9 mouse cellular contexts compared by ENCODE assay signal in the genomic region with DNA sequence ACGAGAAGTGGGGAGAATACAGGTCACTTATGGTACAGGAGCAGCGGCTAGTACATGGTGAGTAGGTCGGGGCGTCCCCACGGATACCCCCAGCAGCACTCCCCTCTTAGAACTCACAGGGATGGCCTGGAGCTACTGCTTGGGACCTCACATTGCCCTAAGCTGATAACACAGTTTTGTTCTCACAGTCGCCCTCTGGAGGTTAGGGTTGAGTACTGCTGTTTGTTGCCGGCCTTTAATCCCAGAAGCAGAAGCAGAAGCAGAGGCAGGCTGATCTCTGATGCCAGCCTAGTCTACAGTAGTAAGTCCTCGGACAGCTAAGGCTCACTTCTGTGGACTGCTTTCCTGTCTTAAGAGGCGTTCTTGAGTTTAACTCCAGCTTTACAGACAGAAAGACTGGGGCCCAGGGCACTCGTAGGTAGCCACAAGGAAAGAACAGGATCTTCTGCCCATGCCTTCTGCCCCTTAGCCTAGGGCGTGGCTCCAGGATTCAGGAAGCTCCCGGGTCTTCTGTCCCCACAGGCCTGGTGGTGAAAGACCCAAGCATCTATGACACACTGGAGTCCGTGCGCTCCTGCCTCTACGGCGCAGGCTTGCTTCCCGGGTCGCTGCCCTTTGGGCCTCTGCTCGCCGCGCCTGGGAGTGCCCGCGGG. TPM values are rescaled to one million over a fixed set of nuclear protein-coding genes. Genes with fewer than 3 reads are reported as not detected.
DNase-seq lines count a peak whose midpoint lies in the region; ATAC-seq and TF ChIP-seq lines count a peak whose summit lies in the region.
"Had no signal": no experiment of that assay in that cellular context is flagged by ENCODE, and none has a peak within 500 bp of the region (broad histone marks: within the 10 kb centered on the region; RNA-seq: fewer than 3 reads in every experiment).

No protein-coding gene starts in this region.

- peak; percentile 58 for ATAC-seq in granulocyte monocyte progenitor cell, adult 5-6 weeks (replicated peaks; ENCODE audit: poor library complexity, severe bottlenecking)
- no peak for ATAC-seq in kidney, postnatal 0 days (replicated peaks; ENCODE audit: low FRiP score, low read depth)
- ATAC-seq in midbrain, embryonic 12.5 days (ENCODE audit: low FRiP score, low read depth) = no peak
- ATAC-seq in frontal cortex, adult (ENCODE audit: low TSS enrichment) = no peak
- ATAC-seq: Patski had no signal

- peak; percentile 40 to 55 for DNase-seq in adrenal gland, postnatal 36 days
- no peak for DNase-seq in adrenal gland, adult 18-20 months (ENCODE audit: low spot score in 2 of 2)
- DNase-seq in ES-E14 (ENCODE audit: low read depth, low spot score) = peak; percentile 94
- DNase-seq in kidney, postnatal 0 days (ENCODE audit: low spot score) = no peak
- no peak for DNase-seq in left cerebral cortex, adult 8-10 months (ENCODE audit: low spot score in 2 of 2)

- peak overlapping the region; percentile 26; the same call in 1 of the 2 replicates for H3K27ac ChIP-seq in ES-E14 (ENCODE audit: insufficient read depth, low read depth, low read length, poor library complexity, severe bottlenecking)
- H3K27ac ChIP-seq in kidney, postnatal 0 days = no peak overlapping the region
- H3K27ac ChIP-seq in midbrain, embryonic 12.5 days (replicated peaks) = no peak overlapping the region

- H3K4me2 ChIP-seq in kidney, postnatal 0 days (ENCODE audit: low read length) = peak overlapping the region; percentile 40
- H3K4me2 ChIP-seq in midbrain, embryonic 12.5 days (replicated peaks) = peak overlapping the region; percentile 35

- no peaks in the 10 kb centered on the region for H3K9me3 ChIP-seq in ES-E14 (ENCODE audit: control insufficient read depth, insufficient read depth, low read depth, low read length)
- H3K9me3 ChIP-seq in kidney, postnatal 0 days (replicated peaks; ENCODE audit: low read length) = no peaks in the 10 kb centered on the region
- H3K9me3 ChIP-seq in midbrain, embryonic 12.5 days = no peaks in the 10 kb centered on the region

- peak; percentile 59 for TF ChIP-seq CTCF in kidney, postnatal 0 days (IDR thresholded peaks at IDR 0.05; ENCODE audit: low read depth)

- peaks cover 18% of the 10 kb centered on the region for H3K36me3 ChIP-seq in ES-E14 (ENCODE audit: control insufficient read depth, insufficient read depth, low read length, poor library complexity, severe bottlenecking)
- peaks cover 14% of the 10 kb centered on the region; the same call in 1 of the 2 replicates for H3K36me3 ChIP-seq in kidney, postnatal 0 days (ENCODE audit: insufficient read depth, low read length)
- peaks cover 20% of the 10 kb centered on the region for H3K36me3 ChIP-seq in midbrain, embryonic 12.5 days

- H3K4me1 ChIP-seq in ES-E14 (ENCODE audit: control insufficient read depth in 2 of 2, insufficient read depth in 2 of 2, low read length in 2 of 2, poor library complexity in 1 of 2) = peaks cover 12 to 43% of the 10 kb centered on the region in 2 experiments
- H3K4me1 ChIP-seq in kidney, postnatal 0 days (replicated peaks; ENCODE audit: insufficient read depth, low read length) = peaks cover 2% of the 10 kb centered on the region; the same call in 1 of the 2 replicates
- H3K4me1 ChIP-seq in midbrain, embryonic 12.5 days = peaks cover 20% of the 10 kb centered on the region

- in situ Hi-C loops in ES-E14 (cut with MboI; ENCODE audit: low sequenced_read_pairs in 2 of 2, unreplicated experiment in 2 of 2) = no loop called here

- H3K27me3 ChIP-seq in kidney, postnatal 0 days (ENCODE audit: insufficient read depth, low read length) = no peaks in the 10 kb centered on the region
- peaks cover 22% of the 10 kb centered on the region for H3K27me3 ChIP-seq in midbrain, embryonic 12.5 days
- H3K27me3 ChIP-seq: Patski had no signal

- H3K4me3 ChIP-seq in ES-E14 (ENCODE audit: insufficient read depth in 1 of 2, low read depth in 1 of 2, low read length in 2 of 2, poor library complexity in 1 of 2, severe bottlenecking in 1 of 2) = peak overlapping the region; percentile 41 to 73
- 0 out of 2 replicates have a peak overlapping the region, but pooled peaks have one; percentile 6 for H3K4me3 ChIP-seq in kidney, postnatal 0 days (replicated peaks; ENCODE audit: low read depth, low read length)
- peak overlapping the region; percentile 12; the same call in 1 of the 2 replicates for H3K4me3 ChIP-seq in midbrain, embryonic 12.5 days

- 76% methylated on average over 23 of the region's 23 CpGs for WGBS in kidney, postnatal 0 days
- WGBS in midbrain, embryonic 12.5 days = 76% methylated on average over 23 of the region's 23 CpGs

- peak overlapping the region; percentile 75 for H3K9ac ChIP-seq in ES-E14 (ENCODE audit: insufficient read depth, low read depth, low read length, poor library complexity, severe bottlenecking)
- H3K9ac ChIP-seq in kidney, postnatal 0 days (ENCODE audit: low read depth, low read length) = peak overlapping the region; percentile 10; the same call in 1 of the 2 replicates
- no peak overlapping the region for H3K9ac ChIP-seq in midbrain, embryonic 12.5 days (replicated peaks)

TF ChIP-seq in ES-E14, 5 proteins besides CTCF, POLR2A, EP300 and RAD21:
- TF ChIP-seq HCFC1 (IDR thresholded peaks at IDR 0.05; ENCODE audit: borderline replicate concordance, insufficient read depth, low read length) (peak; percentile 32; the same call in 1 of the 2 replicates), ZC3H11A (IDR thresholded peaks at IDR 0.05; ENCODE audit: borderline replicate concordance, low read depth, low read length) (no peak)

RNA-seq across cellular contexts. Expression of a gene that starts 7.1 kb away (rescaled TPM):
- 10 to 100 TPM; 18.7 to 60.1 TPM for total RNA-seq in adrenal gland, postnatal 36 days (2021)
- 10 to 100 TPM; 16.3 to 19.8 TPM for total RNA-seq in adrenal gland, adult 18-20 months (2021)
- total RNA-seq in ES-E14 (2012; rRNA removed) = 10.8 and 12.9 TPM in 2 replicates
- total RNA-seq in granulocyte monocyte progenitor cell, adult 5-6 weeks (2014; fragmentation: Nextera tagmentation) = 3.2 and 4.1 TPM in 2 replicates
- total RNA-seq in granulocyte monocyte progenitor cell, adult 5-6 weeks (2017) = 0.26 and 1.0 TPM in 2 replicates
- 3.7 and 4.0 TPM in 2 replicates for polyA plus RNA-seq in kidney, postnatal 0 days (2015; fragmentation: Nextera tagmentation; extraction: Ambion mirVana)
- polyA plus RNA-seq in midbrain, embryonic 12.5 days (2016; fragmentation: Nextera tagmentation; extraction: Ambion mirVana) = 5.5 and 5.9 TPM in 2 replicates
- 10 to 100 TPM; 56.3 to 63.9 (median 62.1) TPM for total RNA-seq in left cerebral cortex, adult 8-10 months (2022)

RNA-seq across cellular contexts. Expression of a gene that starts 22.9 kb away (rescaled TPM):
- total RNA-seq in adrenal gland, postnatal 36 days (2021) = 1,000 to 10,000 TPM in 1 of 2 experiments, 100 to 1,000 TPM in 1; 924 to 1,160 TPM
- total RNA-seq in adrenal gland, adult 18-20 months (2021) = 100 to 1,000 TPM; 275 to 349 TPM
- 8.5 and 12.1 TPM in 2 replicates for total RNA-seq in ES-E14 (2012; rRNA removed)
- total RNA-seq in granulocyte monocyte progenitor cell, adult 5-6 weeks (2014; fragmentation: Nextera tagmentation) = 1.4 and 4.0 TPM in 2 replicates
- 2.4 and 4.1 TPM in 2 replicates for total RNA-seq in granulocyte monocyte progenitor cell, adult 5-6 weeks (2017)
- polyA plus RNA-seq in kidney, postnatal 0 days (2015; fragmentation: Nextera tagmentation; extraction: Ambion mirVana) = 8.6 and 9.5 TPM in 2 replicates
- 3.4 and 4.0 TPM in 2 replicates for polyA plus RNA-seq in midbrain, embryonic 12.5 days (2016; fragmentation: Nextera tagmentation; extraction: Ambion mirVana)
- 100 to 1,000 TPM in 1 of 4 experiments, 10 to 100 TPM in 3; 36.3 to 102 (median 74.5) TPM for total RNA-seq in left cerebral cortex, adult 8-10 months (2022)

RNA-seq across cellular contexts. Expression of a gene that starts 53.0 kb away (rescaled TPM):
- total RNA-seq in adrenal gland, postnatal 36 days (2021) = 10 to 100 TPM; 53.6 to 90.1 TPM
- 10 to 100 TPM; 60.5 to 64.0 TPM for total RNA-seq in adrenal gland, adult 18-20 months (2021)
- total RNA-seq in ES-E14 (2012; rRNA removed) = 116 and 119 TPM in 2 replicates
- total RNA-seq in granulocyte monocyte progenitor cell, adult 5-6 weeks (2014; fragmentation: Nextera tagmentation) = 35.3 and 36.0 TPM in 2 replicates
- 51.9 and 60.6 TPM in 2 replicates for total RNA-seq in granulocyte monocyte progenitor cell, adult 5-6 weeks (2017)
- polyA plus RNA-seq in kidney, postnatal 0 days (2015; fragmentation: Nextera tagmentation; extraction: Ambion mirVana) = 77.1 and 79.5 TPM in 2 replicates
- polyA plus RNA-seq in midbrain, embryonic 12.5 days (2016; fragmentation: Nextera tagmentation; extraction: Ambion mirVana) = 63.9 and 68.1 TPM in 2 replicates
- 10 to 100 TPM; 35.9 to 39.3 (median 37.6) TPM for total RNA-seq in left cerebral cortex, adult 8-10 months (2022)

RNA-seq across cellular contexts. Expression of a gene that starts 57.3 kb away (rescaled TPM):
- total RNA-seq in adrenal gland, postnatal 36 days (2021) = 1 to 10 TPM; 8.5 to 9.3 TPM
- total RNA-seq in adrenal gland, adult 18-20 months (2021) = 1 to 10 TPM; 5.8 to 5.9 TPM
- 26.4 and 43.4 TPM in 2 replicates for total RNA-seq in ES-E14 (2012; rRNA removed)
- total RNA-seq in granulocyte monocyte progenitor cell, adult 5-6 weeks (2014; fragmentation: Nextera tagmentation) = 6.9 and 8.7 TPM in 2 replicates
- 6.9 and 9.9 TPM in 2 replicates for total RNA-seq in granulocyte monocyte progenitor cell, adult 5-6 weeks (2017)
- 5.8 and 6.4 TPM in 2 replicates for polyA plus RNA-seq in kidney, postnatal 0 days (2015; fragmentation: Nextera tagmentation; extraction: Ambion mirVana)
- polyA plus RNA-seq in midbrain, embryonic 12.5 days (2016; fragmentation: Nextera tagmentation; extraction: Ambion mirVana) = 12.6 and 14.8 TPM in 2 replicates
- total RNA-seq in left cerebral cortex, adult 8-10 months (2022) = 100 to 1,000 TPM; 100 to 118 (median 110) TPM

Comparison
In these comparisons a context has a peak if more than half of its experiments do, and no peak if none do; other contexts are left out.
1. DNase-seq: peak in adrenal gland, postnatal 36 days (2 of 2) and ES-E14 (single experiment); none in adrenal gland, adult 18-20 months (0 of 2), kidney, postnatal 0 days (single experiment) and left cerebral cortex, adult 8-10 months (0 of 2).
2. H3K4me3 ChIP-seq: peak in every context shown above with its lines; median percentile 57 in ES-E14; 12 in midbrain, embryonic 12.5 days; 6 in kidney, postnatal 0 days.